Mouse (Mus musculus): Measurements from ENCODE around the gene Nkx2-5.

Nkx2-5 gene

GRCm38 (mm10) chr17:26835956-26836355, 8.9 kb downstream of the Nkx2-5 start:
- no peak for DNase-seq

GRCm38 (mm10) chr17:26834966-26835755, 9.6 kb downstream of the Nkx2-5 start:
- no peak for DNase-seq

- DNase-seq, result no peak
Measured at GRCm38 (mm10) chr17:26834302-26834965, 10.4 kb downstream of the Nkx2-5 start.

GRCm38 (mm10) chr17:26833806-26834205, 11.0 kb downstream of the Nkx2-5 start:
- no peak for DNase-seq

GRCm38 (mm10) chr17:26826131-26826530, 18.7 kb downstream of the Nkx2-5 start:
- DNase-seq, result no peak

- DNase-seq, result no peak
Measured at GRCm38 (mm10) chr17:26817776-26818175, 27.0 kb downstream of the Nkx2-5 start.

- DNase-seq, result no peak
Measured at GRCm38 (mm10) chr17:26816810-26817209, 28.0 kb downstream of the Nkx2-5 start.

GRCm38 (mm10) chr17:26813497-26813896, 31.3 kb downstream of the Nkx2-5 start:
- no peak for DNase-seq

GRCm38 (mm10) chr17:26812607-26813006, 32.2 kb downstream of the Nkx2-5 start:
- no peak for DNase-seq

- no peak for DNase-seq
Measured at GRCm38 (mm10) chr17:26802886-26803285, 41.9 kb downstream of the Nkx2-5 start.

- no peak for DNase-seq
Measured at GRCm38 (mm10) chr17:26797379-26798128, 47.3 kb downstream of the Nkx2-5 start.

GRCm38 (mm10) chr17:26795386-26795785, 49.4 kb downstream of the Nkx2-5 start:
- no peak for DNase-seq

- peak; percentile 43 to 77 for DNase-seq
Measured at GRCm38 (mm10) chr17:26794744-26795143, 50.1 kb downstream of the Nkx2-5 start.

GRCm38 (mm10) chr17:26793068-26793765, 51.6 kb downstream of the Nkx2-5 start:
- no peak for DNase-seq

GRCm38 (mm10) chr17:26792096-26792495, 52.7 kb downstream of the Nkx2-5 start:
- no peak for DNase-seq

- no peak for DNase-seq
Measured at GRCm38 (mm10) chr17:26791580-26791979, 53.2 kb downstream of the Nkx2-5 start.

- DNase-seq, result no peak
Measured at GRCm38 (mm10) chr17:26790269-26791214, 54.3 kb downstream of the Nkx2-5 start.

- no peak for DNase-seq
Measured at GRCm38 (mm10) chr17:26789460-26790268, 55.1 kb downstream of the Nkx2-5 start.

GRCm38 (mm10) chr17:26788986-26789385, 55.8 kb downstream of the Nkx2-5 start:
- DNase-seq, result no peak

All from kidney, adult 8-10 months (tissue).